Mouse (Mus musculus) hindbrain, embryonic 11.5 days (tissue): ENCODE results near the gene Uevld. TPM values are rescaled to one million over a fixed set of nuclear protein-coding genes. Genes with fewer than 3 reads are reported as not detected.
"Not testable (repeated sequence)": the region's sequence is repeated elsewhere in the genome, so short reads cannot be mapped to it uniquely, and the experiment has no call there.

Experiments
- ATAC-seq: fragments of 200-750 bp; cut with Nextera tagmentation; 2 replicates; pipeline ENCODE4 v1.8.0; 2017; ENCODE audit warnings: mild to moderate bottlenecking, moderate TSS enrichment, moderate library complexity; ENCODE audit not compliant: low FRiP score
- DNase-seq: peaks from one replicate; pipeline ENCODE4 v3.0.0-alpha.2; 2015; ENCODE audit warnings: low spot score
- H3K27ac ChIP-seq: fragments of 300-500 bp; sonication (generic); 2 replicates; pipeline ENCODE4 v1.5.1; 2014; ENCODE audit warnings: mild to moderate bottlenecking, low read depth, low read length
- H3K27me3 ChIP-seq: fragments of 300-500 bp; sonication (generic); 2 replicates; pipeline ENCODE4 v1.6.1; 2014; ENCODE audit warnings: mild to moderate bottlenecking, low read length, moderate library complexity, mixed read lengths; ENCODE audit not compliant: control insufficient read depth, insufficient read depth
- H3K36me3 ChIP-seq: fragments of 300-500 bp; sonication (generic); 2 replicates; pipeline ENCODE4 v1.6.1; 2014; ENCODE audit warnings: mild to moderate bottlenecking, low read length, moderate library complexity, mixed read lengths; ENCODE audit not compliant: control insufficient read depth, insufficient read depth
- H3K4me1 ChIP-seq: fragments of 300-500 bp; sonication (generic); replicated peaks from 2 replicates; pipeline ENCODE4 v1.6.1; 2014; ENCODE audit warnings: low read length, mixed read lengths; ENCODE audit not compliant: control insufficient read depth, insufficient read depth
- H3K4me2 ChIP-seq: fragments of 300-500 bp; sonication (generic); replicated peaks from 2 replicates; pipeline ENCODE4 v1.6.1; 2014; ENCODE audit warnings: mild to moderate bottlenecking, low read depth, low read length
- H3K4me3 ChIP-seq: fragments of 300-500 bp; sonication (generic); 2 replicates; pipeline ENCODE4 v1.5.1; 2014; ENCODE audit warnings: low read depth, low read length
- H3K9ac ChIP-seq: fragments of 300-500 bp; sonication (generic); 2 replicates; pipeline ENCODE4 v1.6.1; 2014; ENCODE audit warnings: low read depth, low read length
- H3K9me3 ChIP-seq: fragments of 300-500 bp; sonication (generic); 2 replicates; pipeline ENCODE4 v1.6.1; 2016; ENCODE audit warnings: low read length; ENCODE audit not compliant: control insufficient read depth
- WGBS: fragments of 180-500 bp; shearing (Covaris S2); extraction: QIAGEN DNeasy Blood & Tissue Kit; methylation state at CpG from one replicate; pipeline ENCODE4 v1.1.7; 2014; 5-methylcytosine and 5-hydroxymethylcytosine counted together
- polyA plus RNA-seq: library from polyadenylated mRNA; unstranded; fragments of >200 nt; fragmentation: Nextera tagmentation; extraction: Ambion mirVana; gene quantifications from 2 replicates; pipeline ENCODE4 v1.2.1, GENCODE M21; 2014

The Uevld gene
- polyA plus RNA-seq, 1 experiment from 2014 or later: 11.3 TPM

DNA sequence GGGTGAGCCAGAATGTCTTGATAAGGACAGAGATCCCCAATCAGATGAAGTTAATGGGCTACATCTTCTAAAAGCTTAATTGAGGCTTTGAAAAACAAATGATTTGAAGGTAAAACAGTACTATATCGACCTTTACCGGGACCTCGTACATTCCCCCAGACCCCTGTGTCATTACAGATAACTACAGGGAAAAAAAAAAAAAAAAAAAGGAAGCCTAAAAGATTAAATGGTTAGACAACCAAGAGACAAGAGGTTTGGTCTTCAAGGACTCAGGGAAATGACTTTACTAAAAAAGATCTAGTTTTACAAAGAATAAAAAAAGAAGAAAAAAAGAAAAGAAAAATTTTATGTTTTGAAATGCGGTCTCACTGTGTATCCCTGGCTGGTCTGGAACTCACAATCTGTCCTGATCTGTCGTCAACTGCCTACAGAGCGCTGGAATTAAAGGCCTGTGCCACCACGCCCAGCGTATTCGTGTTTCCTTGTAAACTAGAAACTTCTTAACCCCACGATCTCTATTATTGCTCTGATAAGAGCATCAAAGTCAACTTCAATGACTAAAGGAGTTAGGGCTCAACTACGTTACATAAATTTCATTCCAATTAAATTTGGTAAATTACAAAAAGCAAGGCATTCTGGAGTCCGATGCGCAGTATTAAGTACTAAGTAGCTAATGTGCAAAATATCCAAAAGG, 39.5 kb downstream of the Uevld start:
- DNase-seq: peak; percentile 50
- WGBS: 19% methylated on average over 13 of the region's 13 CpGs

DNA sequence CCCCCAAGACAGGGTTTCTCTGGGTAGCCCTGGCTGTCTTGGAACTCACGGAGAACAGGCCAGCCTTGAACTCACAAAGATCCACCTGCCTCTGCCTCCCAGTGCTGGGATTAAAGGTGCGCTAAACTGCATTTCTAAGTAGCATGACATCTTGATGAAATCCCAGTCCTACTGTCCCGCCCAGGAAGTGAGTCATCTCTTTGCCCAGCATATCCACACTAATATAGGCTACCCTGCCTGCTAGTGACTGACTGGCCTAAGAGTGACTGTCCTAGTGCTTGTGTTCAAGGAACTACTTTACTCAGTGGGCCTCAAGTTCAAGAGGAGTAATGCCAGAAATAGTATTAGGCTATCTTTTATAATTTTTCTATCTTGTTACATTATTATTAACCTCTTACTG, 42.0 kb downstream of the Uevld start:
- no peak overlapping the region for H3K27ac ChIP-seq
- 0 out of 2 replicates have a peak, but pooled peaks cover 4% of the 10 kb centered on the region for H3K4me1 ChIP-seq
- ATAC-seq (no peak), DNase-seq (no peak)
- H3K9me3 ChIP-seq: no peaks in the 10 kb centered on the region
- H3K27me3 ChIP-seq: no peaks in the 10 kb centered on the region
- 94% methylated on average over 3 of the region's 3 CpGs for WGBS
- no peak overlapping the region for H3K9ac ChIP-seq
- no peak overlapping the region for H3K4me2 ChIP-seq
- H3K4me3 ChIP-seq: no peak overlapping the region
- peaks cover 2% of the 10 kb centered on the region; the same call in 1 of the 2 replicates for H3K36me3 ChIP-seq

More for the DNA sequence above, 39.5 kb downstream of the Uevld start:
- no peaks in the 10 kb centered on the region for H3K27me3 ChIP-seq
- H3K27ac ChIP-seq: peak overlapping the region; percentile 96
- H3K4me1 ChIP-seq: 0 out of 2 replicates have a peak, but pooled peaks cover 4% of the 10 kb centered on the region
- no peaks in the 10 kb centered on the region for H3K36me3 ChIP-seq
- H3K4me2 ChIP-seq: peak overlapping the region; percentile 59
- peak overlapping the region; percentile 93 for H3K4me3 ChIP-seq
- H3K9me3 ChIP-seq: no peaks in the 10 kb centered on the region
- no peak for ATAC-seq
- peak overlapping the region; percentile 98 for H3K9ac ChIP-seq

DNA sequence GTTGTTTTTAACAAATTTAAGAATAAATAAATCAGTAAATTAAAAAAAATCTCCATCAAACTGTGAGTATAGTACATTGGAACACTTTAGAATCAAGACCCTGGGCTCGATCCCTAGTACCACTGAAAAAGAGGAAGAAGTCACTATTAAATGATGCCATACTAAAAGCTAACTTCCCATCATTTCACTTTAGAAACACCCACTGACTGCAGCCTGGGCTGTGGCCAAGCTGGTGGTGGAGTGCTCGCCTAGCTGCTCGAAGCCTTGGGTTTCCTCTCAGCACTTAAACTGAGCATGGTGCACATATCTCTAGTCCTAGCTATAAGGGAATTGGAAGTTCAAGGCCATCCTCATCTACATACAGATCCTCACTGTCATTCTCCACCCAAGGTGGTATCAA, 47.1 kb downstream of the Uevld start:
- peaks cover 17% of the 10 kb centered on the region; the same call in 1 of the 2 replicates for H3K36me3 ChIP-seq
- H3K27ac ChIP-seq: no peak overlapping the region
- H3K4me2 ChIP-seq: no peak overlapping the region
- no peaks in the 10 kb centered on the region for H3K9me3 ChIP-seq
- no peaks in the 10 kb centered on the region for H3K27me3 ChIP-seq
- 94% methylated on average over 3 of the region's 3 CpGs for WGBS
- H3K4me1 ChIP-seq: no peaks in the 10 kb centered on the region
- no peak for ATAC-seq
- DNase-seq: no peak
- H3K9ac ChIP-seq: no peak overlapping the region
- no peak overlapping the region for H3K4me3 ChIP-seq

DNA sequence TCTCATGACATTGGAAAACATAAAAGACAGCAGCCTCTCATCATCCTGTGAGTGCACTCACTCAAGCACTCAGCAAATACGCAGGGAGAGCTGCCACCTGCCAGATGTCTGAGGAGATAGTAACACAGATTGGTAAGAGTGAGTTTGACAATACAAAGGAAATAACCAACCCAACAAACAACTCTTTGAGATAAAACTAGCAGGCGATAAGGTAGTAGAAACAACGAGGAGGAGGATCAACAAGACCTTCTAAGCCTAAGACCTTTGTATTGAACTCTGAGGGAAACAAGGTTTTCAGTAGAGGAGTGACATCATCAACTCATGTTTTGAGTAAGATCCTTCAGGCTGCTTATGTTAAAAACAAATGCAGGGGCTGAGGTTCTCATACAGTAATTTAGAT, 59.0 kb downstream of the Uevld start:
- peaks cover 10% of the 10 kb centered on the region; the same call in 1 of the 2 replicates for H3K36me3 ChIP-seq
- H3K27ac ChIP-seq: no peak overlapping the region
- H3K4me2 ChIP-seq: no peak overlapping the region
- H3K9me3 ChIP-seq: no peaks in the 10 kb centered on the region
- ATAC-seq (no peak), DNase-seq (no peak)
- H3K4me3 ChIP-seq: no peak overlapping the region
- H3K9ac ChIP-seq: no peak overlapping the region
- 94% methylated on average over 3 of the region's 3 CpGs for WGBS
- H3K4me1 ChIP-seq: no peaks in the 10 kb centered on the region
- H3K27me3 ChIP-seq: no peaks in the 10 kb centered on the region

DNA sequence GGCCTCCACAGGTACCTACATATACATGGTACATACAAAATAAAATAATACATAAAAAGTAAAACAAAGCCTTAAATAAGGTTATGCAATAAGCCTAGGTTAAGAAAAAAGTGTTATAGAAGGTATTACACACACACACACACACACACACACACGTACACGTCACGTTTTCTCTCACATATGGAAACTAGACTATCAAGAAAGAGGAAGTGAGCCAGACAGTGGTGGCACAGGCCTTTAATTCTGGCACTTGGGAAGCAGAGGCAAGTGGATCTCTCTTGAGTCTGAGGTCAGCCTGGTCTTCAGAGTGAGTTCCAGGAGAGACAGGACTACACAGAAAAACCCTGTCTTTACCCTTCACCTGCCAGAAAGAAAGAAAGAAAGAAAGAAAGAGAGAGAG, 62.8 kb downstream of the Uevld start:
- 94% methylated on average over 3 of the region's 3 CpGs for WGBS

DNA sequence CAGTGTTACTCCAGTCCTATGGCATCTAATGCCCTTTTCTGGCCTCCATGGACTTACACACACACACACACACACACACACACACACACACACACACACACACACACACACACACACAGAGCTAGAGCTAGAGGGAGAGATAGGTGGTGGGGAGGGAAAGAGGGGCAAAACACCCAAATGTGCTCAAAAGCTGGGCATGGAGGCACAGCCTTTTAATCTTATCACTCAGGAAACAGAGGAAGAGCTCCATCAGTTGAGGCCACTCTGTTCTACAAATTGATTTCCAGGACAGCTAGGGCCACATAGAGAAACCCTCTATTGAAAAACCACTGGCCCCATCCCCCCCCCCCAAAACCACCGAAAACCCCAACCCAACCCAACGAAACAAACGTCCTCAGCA, 75.0 kb downstream of the Uevld start:
- H3K27ac ChIP-seq: no peak overlapping the region
- H3K9ac ChIP-seq: no peak overlapping the region
- no peaks in the 10 kb centered on the region for H3K9me3 ChIP-seq
- H3K4me2 ChIP-seq: no peak overlapping the region
- no peaks in the 10 kb centered on the region for H3K27me3 ChIP-seq
- 86% methylated on average over 3 of the region's 3 CpGs for WGBS
- H3K36me3 ChIP-seq: peaks cover 13% of the 10 kb centered on the region
- DNase-seq (no peak), ATAC-seq (no peak)
- H3K4me3 ChIP-seq: no peak overlapping the region
- H3K4me1 ChIP-seq: no peaks in the 10 kb centered on the region

More for the DNA sequence above, 62.8 kb downstream of the Uevld start:
- H3K27ac ChIP-seq: no peak overlapping the region
- ATAC-seq (no peak), DNase-seq (no peak)
- H3K9me3 ChIP-seq: no peaks in the 10 kb centered on the region
- no peaks in the 10 kb centered on the region for H3K4me1 ChIP-seq
- no peak overlapping the region for H3K4me3 ChIP-seq
- H3K36me3 ChIP-seq: peaks cover 21% of the 10 kb centered on the region; the same call in 1 of the 2 replicates
- H3K27me3 ChIP-seq: no peaks in the 10 kb centered on the region
- no peak overlapping the region for H3K4me2 ChIP-seq
- H3K9ac ChIP-seq: no peak overlapping the region

DNA sequence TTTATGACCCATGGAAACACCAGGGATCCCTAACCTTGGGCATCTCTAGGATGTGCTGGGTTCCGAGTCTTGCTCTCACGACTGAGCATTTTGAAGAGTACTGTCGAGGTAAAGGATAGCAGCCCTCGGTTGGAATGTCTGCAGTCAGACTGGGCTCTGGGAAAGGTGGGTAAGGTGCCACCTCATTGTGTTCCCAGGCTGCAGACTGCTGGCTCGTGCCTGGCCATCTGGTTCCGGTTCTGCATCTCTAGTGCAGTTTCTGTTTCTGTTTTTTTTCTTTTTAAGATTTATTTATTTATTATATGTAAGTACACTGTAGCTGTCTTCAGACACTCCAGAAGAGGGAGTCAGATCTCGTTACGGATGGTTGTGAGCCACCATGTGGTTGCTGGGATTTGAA, 76.4 kb downstream of the Uevld start:
- H3K4me1 ChIP-seq, H3K4me3 ChIP-seq, H3K27ac ChIP-seq, H3K27me3 ChIP-seq, ATAC-seq, H3K4me2 ChIP-seq, H3K9me3 ChIP-seq, DNase-seq, H3K9ac ChIP-seq, H3K36me3 ChIP-seq: not testable (repeated sequence)
- 82% methylated on average over 6 of the region's 8 CpGs for WGBS

DNA sequence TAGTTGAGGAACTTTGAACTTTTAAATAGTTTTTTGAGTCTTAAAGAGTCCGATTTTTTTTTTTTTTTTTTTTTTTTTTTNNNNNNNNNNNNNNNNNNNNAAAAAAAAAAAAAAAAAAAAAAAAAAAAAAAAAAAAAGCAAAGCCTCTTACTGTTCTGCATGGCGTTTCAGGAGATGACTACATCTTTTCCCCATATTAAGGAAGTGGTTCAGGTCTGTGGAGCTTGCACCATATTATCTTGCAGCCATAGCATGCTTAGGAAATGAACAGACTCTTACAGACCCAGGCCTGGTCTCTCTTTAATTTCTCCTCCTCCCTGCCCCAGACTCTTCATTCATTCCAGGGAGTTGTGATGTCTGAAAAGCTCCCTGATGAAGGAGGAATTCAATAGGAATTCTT, 77.3 kb downstream of the Uevld start:
- H3K4me3 ChIP-seq: no peak overlapping the region
- ATAC-seq: no peak
- 97% methylated on average over 2 of the region's 2 CpGs for WGBS
- H3K4me1 ChIP-seq: no peaks in the 10 kb centered on the region
- H3K27me3 ChIP-seq: no peaks in the 10 kb centered on the region
- H3K9ac ChIP-seq: no peak overlapping the region
- H3K36me3 ChIP-seq: peaks cover 2% of the 10 kb centered on the region; the same call in 1 of the 2 replicates
- H3K27ac ChIP-seq: no peak overlapping the region
- no peak overlapping the region for H3K4me2 ChIP-seq
- H3K9me3 ChIP-seq: no peaks in the 10 kb centered on the region
- no peak for DNase-seq

DNA sequence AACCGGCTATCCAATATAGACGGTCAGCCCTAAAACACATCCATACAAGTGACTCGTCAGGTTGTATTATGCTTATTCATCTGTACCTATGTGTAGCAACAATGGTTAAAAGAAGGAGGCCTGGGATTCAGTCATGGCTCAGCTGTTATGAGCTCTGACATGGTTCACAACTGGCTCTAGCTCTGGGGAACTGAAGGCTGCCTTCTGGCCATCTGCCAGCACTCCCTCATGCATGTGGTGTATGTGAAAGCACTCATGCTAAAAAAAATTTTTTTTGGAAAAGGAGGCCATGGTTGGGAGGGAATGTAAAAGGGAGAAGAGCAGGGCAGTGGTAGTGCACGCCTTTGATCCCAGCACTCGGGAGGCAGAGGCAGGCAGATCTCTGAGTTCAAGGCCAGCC, 78.5 kb downstream of the Uevld start:
- Histone ChIP-seq H3K27me3 (no peaks in the 10 kb centered on the region), H3K36me3 (no peaks in the 10 kb centered on the region), H3K4me2 (no peak overlapping the region), H3K9me3 (no peaks in the 10 kb centered on the region), H3K4me1 (no peaks in the 10 kb centered on the region), H3K27ac (no peak overlapping the region), H3K4me3 (no peak overlapping the region), H3K9ac (no peak overlapping the region)
- DNase-seq (no peak), ATAC-seq (no peak)
- 95% methylated on average over 5 of the region's 5 CpGs for WGBS
